Mouse (Mus musculus) activated CD4-positive, CD25-positive, alpha-beta regulatory T cell, adult 4 months (primary cell): ENCODE measurements around the gene Bcl9l. TPM values are rescaled to one million over a fixed set of nuclear protein-coding genes. Genes with fewer than 3 reads are reported as not detected.

ENCODE experiments used
- ATAC-seq: one replicate; pipeline ENCODE4 v1.8.0; 2017
- polyA plus RNA-seq, 2 experiments: library from polyadenylated mRNA; unstranded; fragments of 100-300 nt; shearing (Covaris generic); gene quantifications; one replicate each; pipeline ENCODE4 v1.2.1; 2017

The Bcl9l gene
- polyA plus RNA-seq, 2 experiments from 2014 or later = 13.2 to 15.2 TPM

DNA sequence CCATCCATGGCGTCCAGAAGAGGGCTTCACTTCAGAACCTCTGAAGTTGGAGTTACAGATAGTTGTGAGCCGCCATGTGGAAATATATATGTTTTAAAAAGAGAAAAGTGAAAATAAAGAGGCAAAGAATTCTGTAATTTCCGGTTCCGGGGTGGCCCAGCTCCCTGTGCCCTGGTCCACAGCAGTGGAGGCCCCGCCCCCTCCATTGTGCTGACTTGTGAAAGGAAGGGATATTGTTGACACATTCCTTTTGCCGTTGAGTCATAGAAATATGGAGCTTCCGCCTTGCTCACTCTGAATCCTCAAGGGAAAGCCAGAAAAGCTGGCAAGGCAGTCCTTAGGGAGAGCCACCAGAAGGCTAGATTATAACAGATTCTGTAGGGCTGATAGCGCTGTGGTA, 69.5 kb downstream of the Bcl9l start:
- no peak for ATAC-seq

Other genes with a start within 250 kb of the Bcl9l start
- 10 to 100 TPM; 22.8 to 25.0 TPM for gene Cbl, start 248.8 kb upstream of the Bcl9l start, polyA plus RNA-seq
- gene Ccdc153, start 242.1 kb upstream of the Bcl9l start, polyA plus RNA-seq = not detected
- gene Pdzd3, start 231.4 kb upstream of the Bcl9l start, polyA plus RNA-seq = under 1 TPM in 1 of 2 experiments, not detected in 1; 0.30 TPM
- gene Nlrx1, start 214.2 kb upstream of the Bcl9l start, polyA plus RNA-seq = 1 to 10 TPM; 2.8 to 6.0 TPM
- gene Abcg4, start 194.2 kb upstream of the Bcl9l start, polyA plus RNA-seq = not detected
- gene Hinfp, start 177.2 kb upstream of the Bcl9l start, polyA plus RNA-seq = 10 to 100 TPM; 18.1 to 21.7 TPM
- gene C2cd2l, start 162.5 kb upstream of the Bcl9l start, polyA plus RNA-seq = 1 to 10 TPM; 4.3 to 5.3 TPM
- 10 to 100 TPM; 16.5 to 18.0 TPM for gene Dpagt1, start 156.8 kb upstream of the Bcl9l start, polyA plus RNA-seq
- 10 to 100 TPM; 29.0 to 36.5 TPM for gene H2afx, start 148.1 kb upstream of the Bcl9l start, polyA plus RNA-seq
- 10 to 100 TPM; 27.6 to 33.4 TPM for gene Hmbs, start 138.6 kb upstream of the Bcl9l start, polyA plus RNA-seq
- 10 to 100 TPM; 21.5 to 40.8 TPM for gene Vps11, start 121.2 kb upstream of the Bcl9l start, polyA plus RNA-seq
- gene Hyou1, start 103.3 kb upstream of the Bcl9l start, polyA plus RNA-seq = 10 to 100 TPM; 15.7 to 20.3 TPM
- gene Slc37a4, start 86.0 kb upstream of the Bcl9l start, polyA plus RNA-seq = 10 to 100 TPM; 14.1 to 17.1 TPM
- 1,000 to 10,000 TPM; 3,659 to 4,118 TPM for gene Rps25, start 75.7 kb upstream of the Bcl9l start, polyA plus RNA-seq
- 100 to 1,000 TPM; 119 to 162 TPM for gene Trappc4, start 75.2 kb upstream of the Bcl9l start, polyA plus RNA-seq
- 10 to 100 TPM; 20.3 to 27.3 TPM for gene Ccdc84, start 64.3 kb upstream of the Bcl9l start, polyA plus RNA-seq
- under 1 TPM in 1 of 2 experiments, not detected in 1; 0.45 TPM for gene Foxr1, start 41.7 kb upstream of the Bcl9l start, polyA plus RNA-seq
- not detected for gene Upk2, start 27.8 kb upstream of the Bcl9l start, polyA plus RNA-seq
- 10 to 100 TPM; 49.2 to 80.2 TPM for gene Cxcr5, start 79.1 kb downstream of the Bcl9l start, polyA plus RNA-seq
- 10 to 100 TPM; 54.3 to 76.5 TPM for gene Ddx6, start 122.1 kb downstream of the Bcl9l start, polyA plus RNA-seq
- not detected for gene Treh, start 190.4 kb downstream of the Bcl9l start, polyA plus RNA-seq